Mouse (Mus musculus): ENCODE data around the gene Kif16b.
"Not testable (repeated sequence)": the region's sequence is repeated elsewhere in the genome, so short reads cannot be mapped to it uniquely, and the experiment has no call there.

The Kif16b gene

DNA sequence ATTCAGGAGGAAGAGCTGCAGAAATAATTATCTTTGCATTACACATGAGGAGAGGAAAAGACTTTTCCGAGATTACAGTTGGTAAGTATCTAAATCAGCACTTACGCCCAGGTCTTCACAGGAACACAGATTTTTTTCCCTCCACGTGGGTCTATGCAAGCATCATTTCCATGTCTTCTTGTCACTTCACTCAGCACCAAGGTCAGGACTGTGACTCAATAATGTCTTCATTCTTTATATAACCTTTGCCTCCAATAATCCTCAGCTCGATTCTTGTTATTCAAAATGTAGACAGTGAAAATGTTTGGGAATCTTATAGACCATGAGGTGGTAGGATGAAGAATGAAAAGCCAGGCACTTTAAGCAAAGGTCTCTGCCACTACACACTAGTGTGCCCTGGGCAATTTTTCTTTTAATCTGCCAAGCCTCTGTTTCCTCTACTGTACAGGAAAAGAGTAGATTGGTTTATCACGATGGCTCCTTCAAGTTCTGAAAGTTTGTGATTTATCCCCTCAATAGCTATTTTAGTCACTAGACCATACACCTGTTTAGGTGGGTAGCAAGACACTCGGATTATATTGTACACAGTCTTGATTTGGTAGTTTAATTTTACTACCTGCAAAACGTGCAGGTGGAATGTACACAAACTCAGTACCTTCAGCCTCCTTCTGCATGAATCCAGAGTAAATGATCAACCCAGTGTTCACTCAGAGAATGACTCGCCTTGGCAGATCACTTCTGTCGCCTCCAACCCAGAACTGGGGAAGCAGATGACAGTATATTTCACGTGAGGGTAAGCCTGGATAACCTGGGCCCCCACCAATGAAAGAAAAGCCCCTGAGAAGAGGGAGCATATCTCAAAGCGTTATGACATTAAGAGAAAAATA lies 316.2 kb downstream of the Kif16b start:
- no peak for DNase-seq

DNA sequence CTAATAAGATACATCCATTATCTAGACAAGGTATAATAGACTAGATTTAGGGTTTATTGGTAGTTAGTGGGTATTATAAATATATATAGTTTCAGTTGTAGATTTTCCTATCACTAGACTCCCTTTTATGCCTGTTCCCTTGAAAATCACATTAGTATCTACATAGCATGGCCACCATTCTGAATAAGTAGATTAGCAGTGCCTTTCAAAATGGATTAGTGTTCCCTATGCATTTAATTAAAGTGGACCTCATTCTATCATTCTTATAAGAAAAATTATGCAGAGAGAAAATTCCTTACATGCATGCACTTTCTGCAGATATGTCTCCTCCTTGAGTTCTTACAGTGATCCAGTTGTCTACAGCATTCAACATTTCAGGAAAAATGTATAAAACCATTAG lies 320.9 kb downstream of the Kif16b start:
- no peak for DNase-seq

DNA sequence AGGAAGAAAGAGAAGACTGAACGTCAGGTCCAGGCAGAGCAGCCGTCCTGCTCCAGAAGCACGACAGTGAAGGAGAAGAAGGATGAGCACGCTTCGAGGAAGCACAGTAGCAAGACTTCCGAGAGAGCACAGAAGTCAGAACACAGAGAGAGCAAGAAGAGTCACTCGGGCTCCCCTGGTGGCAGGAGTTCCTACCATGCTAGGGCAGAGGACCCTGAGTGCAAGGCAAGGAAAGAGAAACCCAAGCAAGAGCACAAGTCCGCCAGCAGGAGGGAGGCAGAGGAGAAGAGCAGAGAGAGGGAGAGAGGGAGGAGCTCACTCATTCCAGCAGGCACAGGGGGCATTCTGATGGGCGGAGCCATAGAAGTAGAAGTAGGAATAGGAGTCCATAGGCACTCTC lies 323.9 kb downstream of the Kif16b start:
- not testable (repeated sequence) for DNase-seq

DNA sequence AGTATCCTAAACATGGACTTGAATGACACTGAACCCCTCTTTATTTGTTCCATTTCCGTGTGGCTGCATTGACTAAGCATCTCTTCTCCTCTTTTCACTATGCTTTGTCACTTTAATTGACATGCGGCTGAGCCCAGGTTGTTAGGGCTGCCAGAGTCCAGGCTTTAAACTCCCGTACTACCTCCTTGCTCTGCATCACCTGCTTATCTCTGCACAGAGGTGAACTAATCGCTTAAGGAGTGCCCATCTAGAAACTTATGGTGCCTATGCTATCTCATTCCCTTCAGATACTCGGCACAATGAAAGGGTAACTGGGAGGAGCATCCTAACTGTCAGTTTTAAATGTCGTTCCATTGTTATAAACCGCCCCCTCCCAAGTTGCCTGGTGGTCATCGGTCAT lies 331.6 kb downstream of the Kif16b start:
- no peak for DNase-seq

All from B cell, adult 2 months (primary cell).